Mouse (Mus musculus): ENCODE measurements around the gene Cyp2c38. TPM values are rescaled to one million over a fixed set of nuclear protein-coding genes. Genes with fewer than 3 reads are reported as not detected.
"Not testable (repeated sequence)": the region's sequence is repeated elsewhere in the genome, so short reads cannot be mapped to it uniquely, and the experiment has no call there.

Gene Cyp2c38
- not detected for total RNA-seq (2021)
- long read RNA-seq, experiment 1: 0 reads
- long read RNA-seq, experiment 2: 0 reads

DNA sequence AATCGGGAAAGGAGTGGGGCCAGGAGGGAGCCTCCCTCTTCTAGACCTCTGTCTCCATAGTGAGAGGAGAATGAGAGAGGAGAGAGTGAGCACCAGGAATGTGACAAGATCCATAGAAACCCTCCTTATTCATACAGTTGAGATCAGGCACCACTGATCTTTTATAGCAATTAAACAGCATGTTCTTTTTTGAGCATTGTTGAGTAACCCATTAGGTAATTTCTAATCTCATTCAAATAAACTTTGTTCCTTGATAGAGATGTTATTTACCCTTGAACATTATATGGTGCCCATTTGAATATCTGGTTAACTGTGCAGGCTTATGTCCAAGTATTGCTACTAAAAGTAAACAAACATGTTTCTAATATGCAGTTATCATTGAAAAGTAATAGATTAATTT, at the start of gene Cyp2c38:
Gene Cyp2c38, minus strand, starts transcription at position 135 of the 400 bp plus-strand sequence.
- no peak for DNase-seq

DNA sequence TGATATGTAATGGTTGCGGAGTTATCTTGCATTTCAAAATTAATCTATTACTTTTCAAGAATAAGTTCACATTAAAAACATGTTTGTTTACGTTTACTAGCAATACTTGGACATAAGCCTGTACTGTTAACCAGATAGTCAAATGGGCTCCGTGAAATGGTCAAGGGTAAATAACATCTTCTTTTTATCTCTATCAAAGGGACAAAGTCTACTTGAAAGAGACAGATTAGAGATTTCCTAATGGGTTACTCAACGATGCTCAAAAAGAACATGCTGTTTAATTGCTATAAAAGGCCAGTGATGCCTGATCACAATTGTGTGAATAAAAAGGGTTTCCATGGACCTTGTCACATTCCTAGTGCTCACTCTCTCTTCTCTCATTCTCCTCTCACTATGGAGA, 47.7 kb upstream of the Cyp2c38 start, which contains the start of gene Cyp2c39:
Gene Cyp2c39, plus strand, starts transcription at position 329 of the 400 bp plus-strand sequence.
- no peak for DNase-seq

DNA sequence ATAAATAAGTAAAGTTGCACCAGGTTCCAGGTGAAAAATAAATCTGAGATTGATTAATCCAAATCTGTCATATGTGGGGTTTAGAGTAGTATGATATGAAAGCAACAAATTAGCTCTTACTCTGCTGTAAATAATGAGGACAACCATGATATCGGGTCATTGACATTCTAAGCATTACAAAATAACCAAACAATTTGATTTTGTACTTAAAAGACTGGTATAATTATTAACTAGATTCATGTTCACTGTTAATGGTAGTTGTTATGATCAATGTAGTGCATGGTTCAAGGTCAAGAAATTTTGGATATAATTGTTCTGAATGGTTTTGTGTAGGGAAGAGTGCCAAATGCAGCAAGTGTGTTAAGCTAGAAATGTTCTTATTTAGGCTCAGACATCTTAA, 46.7 kb upstream of the Cyp2c38 start:
- no peak for DNase-seq

DNA sequence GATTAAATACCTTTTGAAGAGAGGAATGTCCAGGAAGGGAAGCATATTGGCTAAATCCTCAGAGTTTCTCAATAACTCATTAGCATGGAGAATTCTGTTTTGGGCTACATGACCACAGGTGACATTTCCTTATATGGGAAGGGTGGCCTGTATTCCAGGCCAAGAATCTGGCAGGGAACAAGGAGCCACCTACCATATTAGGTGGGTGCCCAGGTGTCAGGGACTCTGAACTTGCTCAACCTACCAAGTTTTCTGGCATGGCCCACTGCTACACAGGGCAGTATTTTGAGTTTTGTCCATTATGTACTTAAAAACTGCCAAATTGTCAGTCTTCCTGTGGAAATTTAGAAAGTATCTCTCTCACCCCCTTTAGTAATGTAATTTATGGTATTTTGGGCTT, 43.5 kb upstream of the Cyp2c38 start:
- DNase-seq: no peak

DNA sequence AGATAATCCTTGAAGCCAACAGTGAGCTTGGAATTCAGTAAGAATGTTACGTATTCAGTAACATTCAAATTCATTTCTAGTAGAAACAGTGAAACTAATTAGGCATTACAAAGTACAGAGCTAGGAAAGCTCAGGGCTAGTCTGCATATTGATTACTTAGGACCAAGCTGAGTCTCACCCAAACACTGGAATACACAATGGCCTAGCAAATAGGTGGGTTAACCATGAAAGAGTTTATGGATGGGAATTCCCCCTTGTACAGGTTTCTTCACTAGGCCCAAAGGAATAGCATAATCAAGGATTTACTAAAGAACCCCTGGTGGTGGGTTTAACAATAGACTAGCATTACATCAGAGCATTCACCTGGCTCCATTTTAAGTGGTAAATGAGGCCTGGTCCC, 21.1 kb upstream of the Cyp2c38 start:
- not testable (repeated sequence) for DNase-seq

DNA sequence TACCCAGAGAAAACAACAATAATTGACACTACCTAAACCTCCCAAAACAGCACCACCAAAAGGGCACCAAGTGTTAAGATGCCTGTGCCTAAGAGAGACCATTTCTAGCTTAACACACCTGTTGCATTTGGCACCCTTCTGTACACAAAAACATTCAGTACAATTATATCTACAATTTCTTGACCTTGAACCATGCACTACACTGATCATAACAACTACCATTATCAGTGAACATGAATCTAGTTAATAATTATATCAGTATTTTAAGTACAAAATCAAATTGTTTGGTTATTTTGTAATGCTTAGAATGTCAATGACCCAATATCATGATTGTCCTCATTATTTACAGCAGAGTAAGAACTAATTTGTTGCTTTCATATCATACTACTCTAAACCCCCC, 1.0 kb upstream of the Cyp2c38 start:
- no peak for DNase-seq

Other genes with a start within 250 kb of the Cyp2c38 start
- gene Cyp2c29, start 193.7 kb downstream of the Cyp2c38 start, total RNA-seq (2021): not detected
- not detected for gene Cyp2c39, start 47.8 kb upstream of the Cyp2c38 start, total RNA-seq (2021)
- gene Cyp2c67, start 186.0 kb upstream of the Cyp2c38 start, total RNA-seq (2021): not detected